Mouse (Mus musculus): Measurements from ENCODE around the gene Wnt1.
"Not testable (repeated sequence)": the region's sequence is repeated elsewhere in the genome, so short reads cannot be mapped to it uniquely, and the experiment has no call there.

Gene Wnt1

GRCm38 (mm10) chr15:98806071-98806808 lies 16.6 kb downstream of the Wnt1 start:
- DNase-seq (ENCODE audit: low spot score in 2 of 2), result no peak

- peak in 1 of 2 experiments; percentile 73 for DNase-seq (ENCODE audit: low spot score in 2 of 2)
Observed at GRCm38 (mm10) chr15:98806809-98807770, 17.4 kb downstream of the Wnt1 start.

GRCm38 (mm10) chr15:98807895-98808650 lies 18.4 kb downstream of the Wnt1 start:
- no peak for DNase-seq (ENCODE audit: low spot score in 2 of 2)

GRCm38 (mm10) chr15:98808651-98809134 lies 19.0 kb downstream of the Wnt1 start:
- DNase-seq (ENCODE audit: low spot score in 2 of 2), result no peak

- no peak for DNase-seq (ENCODE audit: low spot score in 2 of 2)
Observed at GRCm38 (mm10) chr15:98809390-98809789, 19.7 kb downstream of the Wnt1 start, which contains the start of gene Ddn. Ddn (minus strand) TSS chr15:98809490.

GRCm38 (mm10) chr15:98810212-98810611 lies 20.6 kb downstream of the Wnt1 start:
- not testable (repeated sequence) for DNase-seq (ENCODE audit: low spot score in 2 of 2)

GRCm38 (mm10) chr15:98812741-98813424 lies 23.2 kb downstream of the Wnt1 start:
- DNase-seq (ENCODE audit: low spot score in 2 of 2), result no peak

GRCm38 (mm10) chr15:98818171-98818570 lies 28.5 kb downstream of the Wnt1 start:
- DNase-seq (ENCODE audit: low spot score in 2 of 2), result no peak

- DNase-seq (ENCODE audit: low spot score in 2 of 2), result no peak
Observed at GRCm38 (mm10) chr15:98820937-98821336, 31.3 kb downstream of the Wnt1 start.

GRCm38 (mm10) chr15:98821403-98821802 lies 31.7 kb downstream of the Wnt1 start:
- DNase-seq (ENCODE audit: low spot score in 2 of 2), result no peak

- no peak for DNase-seq (ENCODE audit: low spot score in 2 of 2)
Observed at GRCm38 (mm10) chr15:98822147-98822546, 32.5 kb downstream of the Wnt1 start.

GRCm38 (mm10) chr15:98823434-98823833 lies 33.8 kb downstream of the Wnt1 start:
- no peak for DNase-seq (ENCODE audit: low spot score in 2 of 2)

GRCm38 (mm10) chr15:98827611-98828011 lies 38.0 kb downstream of the Wnt1 start:
- no peak for DNase-seq (ENCODE audit: low spot score in 2 of 2)

GRCm38 (mm10) chr15:98830736-98831683 lies 41.4 kb downstream of the Wnt1 start, which contains the start of gene Prkag1:
Prkag1 (minus strand) TSS chr15:98831521.
- DNase-seq (ENCODE audit: low spot score in 2 of 2), result peak; percentile 96 to 97

GRCm38 (mm10) chr15:98831684-98832035 lies 42.0 kb downstream of the Wnt1 start:
- DNase-seq (ENCODE audit: low spot score in 2 of 2), result no peak

- peak; percentile 70 to 81 for DNase-seq (ENCODE audit: low spot score in 2 of 2)
Observed at GRCm38 (mm10) chr15:98832161-98833058, 42.8 kb downstream of the Wnt1 start.

GRCm38 (mm10) chr15:98833281-98833680 lies 43.6 kb downstream of the Wnt1 start:
- DNase-seq (ENCODE audit: low spot score in 2 of 2), result no peak

- no peak for DNase-seq (ENCODE audit: low spot score in 2 of 2)
Observed at GRCm38 (mm10) chr15:98834059-98834458, 44.4 kb downstream of the Wnt1 start.

- no peak for DNase-seq (ENCODE audit: low spot score in 2 of 2)
Observed at GRCm38 (mm10) chr15:98835291-98835690, 45.6 kb downstream of the Wnt1 start.
